Mouse (Mus musculus) heart, embryonic 15.5 days (tissue): ENCODE data around the gene Gpr61. TPM values are rescaled to one million over a fixed set of nuclear protein-coding genes. Genes with fewer than 3 reads are reported as not detected.

ENCODE experiments used
- ATAC-seq: fragments of 200-750 bp; cut with Nextera tagmentation; replicated peaks from 2 replicates; pipeline ENCODE4 v1.8.0; 2017; ENCODE audit warnings: low read depth, moderate TSS enrichment; ENCODE audit not compliant: insufficient number of reproducible peaks, insufficient read depth, low FRiP score
- H3K27ac ChIP-seq: fragments of 300-500 bp; sonication (generic); 2 replicates; pipeline ENCODE4 v1.5.1; 2015; ENCODE audit warnings: mild to moderate bottlenecking, inconsistent platforms
- H3K27me3 ChIP-seq: fragments of 300-500 bp; sonication (generic); 2 replicates; pipeline ENCODE4 v1.6.1; 2015; ENCODE audit warnings: inconsistent platforms
- H3K36me3 ChIP-seq: fragments of 300-500 bp; sonication (generic); 2 replicates; pipeline ENCODE4 v1.6.1; 2015; ENCODE audit warnings: mild to moderate bottlenecking, inconsistent platforms
- H3K4me1 ChIP-seq: fragments of 300-500 bp; sonication (generic); replicated peaks from 2 replicates; pipeline ENCODE4 v1.6.1; 2015; ENCODE audit warnings: inconsistent platforms
- H3K4me2 ChIP-seq: fragments of 300-500 bp; sonication (generic); 2 replicates; pipeline ENCODE4 v1.6.1; 2015; ENCODE audit warnings: inconsistent platforms, mild to moderate bottlenecking, moderate library complexity
- H3K4me3 ChIP-seq: fragments of 300-500 bp; sonication (generic); 2 replicates; pipeline ENCODE4 v1.5.1; 2015; ENCODE audit warnings: mild to moderate bottlenecking, inconsistent platforms
- H3K9ac ChIP-seq: fragments of 300-500 bp; sonication (generic); 2 replicates; pipeline ENCODE4 v1.6.1; 2015; ENCODE audit warnings: mild to moderate bottlenecking, inconsistent platforms
- H3K9me3 ChIP-seq: fragments of 300-500 bp; sonication (generic); replicated peaks from 2 replicates; pipeline ENCODE4 v1.6.1; 2016; ENCODE audit warnings: inconsistent platforms
- WGBS: fragments of 180-500 bp; shearing (Covaris S2); methylation state at CpG from one replicate; pipeline ENCODE4 v1.1.7; 2015; ENCODE audit warnings: mixed read lengths; 5-methylcytosine and 5-hydroxymethylcytosine counted together
- polyA plus RNA-seq: library from polyadenylated mRNA; unstranded; fragments of >200 nt; fragmentation: Nextera tagmentation; extraction: Ambion mirVana; gene quantifications from 2 replicates; pipeline ENCODE4 v1.2.1, GENCODE M21; 2015

Gene Gpr61
- polyA plus RNA-seq, 1 experiment from 2014 or later = 0.16 TPM

GRCm38 (mm10) chr3:108189897-108190296 is 35.2 kb upstream of the Gpr61 start:
- peaks cover 19% of the 10 kb centered on the region for H3K4me1 ChIP-seq
- H3K4me2 ChIP-seq = no peak overlapping the region
- H3K9me3 ChIP-seq = no peaks in the 10 kb centered on the region
- ATAC-seq = no peak
- H3K27ac ChIP-seq = no peak overlapping the region
- no peak overlapping the region for H3K4me3 ChIP-seq
- WGBS = 38% methylated on average over 5 of the region's 5 CpGs
- H3K27me3 ChIP-seq = peaks cover 16% of the 10 kb centered on the region; the same call in 1 of the 2 replicates
- no peaks in the 10 kb centered on the region for H3K36me3 ChIP-seq
- H3K9ac ChIP-seq = no peak overlapping the region

- Histone ChIP-seq H3K27me3 (peaks cover 18% of the 10 kb centered on the region; the same call in 1 of the 2 replicates), H3K4me3 (no peak overlapping the region), H3K9me3 (no peaks in the 10 kb centered on the region), H3K36me3 (no peaks in the 10 kb centered on the region), H3K27ac (no peak overlapping the region), H3K4me2 (no peak overlapping the region), H3K4me1 (peaks cover 19% of the 10 kb centered on the region), H3K9ac (no peak overlapping the region)
- WGBS = 67% methylated on average over 9 of the region's 9 CpGs
- no peak for ATAC-seq
These were observed 34.2 kb upstream of the Gpr61 start for GRCm38 (mm10) chr3:108188716-108189490.

- H3K27ac ChIP-seq = no peak overlapping the region
- no peaks in the 10 kb centered on the region for H3K36me3 ChIP-seq
- H3K4me2 ChIP-seq = peak overlapping the region; percentile 83
- peak overlapping the region; percentile 63 for H3K4me3 ChIP-seq
- H3K9ac ChIP-seq = peak overlapping the region; percentile 69; the same call in 1 of the 2 replicates
- H3K9me3 ChIP-seq = no peaks in the 10 kb centered on the region
- WGBS = 65% methylated on average over 20 of the region's 20 CpGs
- H3K27me3 ChIP-seq = peaks cover 18% of the 10 kb centered on the region; the same call in 1 of the 2 replicates
- peaks cover 16% of the 10 kb centered on the region for H3K4me1 ChIP-seq
- ATAC-seq = no peak; the same call in 1 of the 2 replicates
These were observed 32.6 kb upstream of the Gpr61 start for GRCm38 (mm10) chr3:108187111-108187795.

- peak within 1 kb of the TSS; percentile 2; the same call in 1 of the 2 replicates for H3K27ac ChIP-seq
- H3K27me3 ChIP-seq = peaks cover 21% of the 10 kb centered on the region; the same call in 1 of the 2 replicates
- 2% methylated on average over 86 of the region's 100 CpGs for WGBS
These were observed 31.7 kb upstream of the Gpr61 start, which contains the start of gene Amigo1 for GRCm38 (mm10) chr3:108186098-108187047. Gene Amigo1 (plus strand): TSS chr3:108186335.

GRCm38 (mm10) chr3:108185460-108186097 is 30.9 kb upstream of the Gpr61 start:
- Histone ChIP-seq H3K4me2 (peak overlapping the region; percentile 83), H3K9me3 (no peaks in the 10 kb centered on the region), H3K36me3 (no peaks in the 10 kb centered on the region), H3K27ac (no peak overlapping the region), H3K27me3 (peaks cover 23% of the 10 kb centered on the region; the same call in 1 of the 2 replicates), H3K4me3 (peak overlapping the region; percentile 63), H3K4me1 (peaks cover 16% of the 10 kb centered on the region), H3K9ac (peak overlapping the region; percentile 69)
- WGBS = 4% methylated on average over 16 of the region's 16 CpGs
- no peak for ATAC-seq

More at GRCm38 (mm10) chr3:108186098-108187047, 31.7 kb upstream of the Gpr61 start, which contains the start of gene Amigo1:
- Histone ChIP-seq H3K4me3 (peak within 1 kb of the TSS; percentile 63), H3K9ac (peak within 1 kb of the TSS; percentile 69), H3K4me1 (peaks cover 16% of the 10 kb centered on the region), H3K36me3 (no peaks in the 10 kb centered on the region), H3K9me3 (no peaks in the 10 kb centered on the region), H3K4me2 (peak within 1 kb of the TSS; percentile 83)
- ATAC-seq = peak; percentile 52

- no peak for ATAC-seq
- Histone ChIP-seq H3K4me3 (no peak overlapping the region), H3K27me3 (peaks cover 23% of the 10 kb centered on the region; the same call in 1 of the 2 replicates), H3K9ac (no peak overlapping the region), H3K9me3 (no peaks in the 10 kb centered on the region), H3K4me2 (no peak overlapping the region), H3K27ac (no peak overlapping the region), H3K4me1 (peaks cover 13% of the 10 kb centered on the region), H3K36me3 (no peaks in the 10 kb centered on the region)
- 73% methylated on average over 3 of the region's 3 CpGs for WGBS
These were observed 30.1 kb upstream of the Gpr61 start for GRCm38 (mm10) chr3:108184742-108185141.

- no peak for ATAC-seq
- Histone ChIP-seq H3K36me3 (no peaks in the 10 kb centered on the region), H3K9me3 (no peaks in the 10 kb centered on the region), H3K4me3 (no peak overlapping the region), H3K27me3 (peaks cover 16% of the 10 kb centered on the region; the same call in 1 of the 2 replicates), H3K9ac (no peak overlapping the region), H3K4me2 (no peak overlapping the region), H3K27ac (no peak overlapping the region), H3K4me1 (peaks cover 2% of the 10 kb centered on the region; the same call in 1 of the 2 replicates)
- 45% methylated on average over 2 of the region's 2 CpGs for WGBS
These were observed 25.8 kb upstream of the Gpr61 start for GRCm38 (mm10) chr3:108180514-108180913.

- 61% methylated on average over 7 of the region's 7 CpGs for WGBS
These were observed 24.4 kb upstream of the Gpr61 start for GRCm38 (mm10) chr3:108178756-108179715.

GRCm38 (mm10) chr3:108174672-108175531 is 20.2 kb upstream of the Gpr61 start:
- H3K4me2 ChIP-seq = peak overlapping the region; percentile 14; the same call in 1 of the 2 replicates
- no peaks in the 10 kb centered on the region for H3K36me3 ChIP-seq
- H3K9me3 ChIP-seq = no peaks in the 10 kb centered on the region
- no peak; the same call in 1 of the 2 replicates for ATAC-seq
- WGBS = 26% methylated on average over 14 of the region's 14 CpGs
- 0 out of 2 replicates have a peak, but pooled peaks cover 14% of the 10 kb centered on the region for H3K27me3 ChIP-seq
- H3K4me3 ChIP-seq = no peak overlapping the region
- no peak overlapping the region for H3K27ac ChIP-seq
- H3K9ac ChIP-seq = no peak overlapping the region
- peaks cover 6% of the 10 kb centered on the region; the same call in 1 of the 2 replicates for H3K4me1 ChIP-seq

More at GRCm38 (mm10) chr3:108178756-108179715, 24.4 kb upstream of the Gpr61 start:
- peaks cover 6% of the 10 kb centered on the region; the same call in 1 of the 2 replicates for H3K4me1 ChIP-seq
- no peak overlapping the region for H3K27ac ChIP-seq
- H3K9me3 ChIP-seq = no peaks in the 10 kb centered on the region
- no peak; the same call in 1 of the 2 replicates for ATAC-seq
- H3K27me3 ChIP-seq = peaks cover 12% of the 10 kb centered on the region; the same call in 1 of the 2 replicates
- H3K4me2 ChIP-seq = no peak overlapping the region
- H3K36me3 ChIP-seq = no peaks in the 10 kb centered on the region
- no peak overlapping the region for H3K9ac ChIP-seq
- no peak overlapping the region for H3K4me3 ChIP-seq
